Mouse (Mus musculus): ENCODE measurements around the gene Fam71e1. TPM values are rescaled to one million over a fixed set of nuclear protein-coding genes. Genes with fewer than 3 reads are reported as not detected.

Gene Fam71e1
- polyA plus RNA-seq, 1 experiment from 2014 or later: 11.4 TPM

DNA sequence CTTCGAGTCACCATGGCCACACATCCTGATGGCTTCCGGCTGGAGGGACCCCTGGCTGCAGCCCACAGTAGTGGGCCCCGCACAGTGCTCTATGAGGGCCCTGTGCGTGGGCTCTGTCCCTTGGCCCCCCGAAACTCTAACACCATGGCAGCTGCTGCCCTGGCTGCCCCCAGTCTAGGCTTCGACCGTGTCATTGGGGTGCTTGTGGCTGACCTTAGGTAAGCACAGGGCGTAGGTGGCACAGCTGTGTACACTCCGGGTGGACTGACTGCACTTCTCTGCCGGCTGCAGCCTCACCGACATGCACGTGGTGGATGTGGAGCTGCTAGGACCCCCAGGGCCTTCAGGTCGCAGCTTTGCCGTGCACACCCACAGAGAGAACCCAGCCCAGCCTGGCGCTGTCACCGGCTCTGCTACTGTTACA lies 29.5 kb upstream of the Fam71e1 start:
- H3K9ac ChIP-seq (replicated peaks; ENCODE audit: low read depth): no peak overlapping the region
- no peak for DNase-seq (ENCODE audit: low spot score)
- 78% methylated on average over 16 of the region's 16 CpGs for WGBS
- H3K9me3 ChIP-seq (ENCODE audit: low read length): no peaks in the 10 kb centered on the region
- ATAC-seq: no peak
- peaks cover 14% of the 10 kb centered on the region for H3K4me1 ChIP-seq (ENCODE audit: insufficient read depth, low read depth, low read length)
- no peaks in the 10 kb centered on the region for H3K36me3 ChIP-seq (ENCODE audit: insufficient read depth, low read length)
- H3K4me3 ChIP-seq (ENCODE audit: low read depth, low read length): no peak overlapping the region
- TF ChIP-seq CTCF (IDR thresholded peaks at IDR 0.05): no peak
- H3K4me2 ChIP-seq (replicated peaks; ENCODE audit: low read depth, low read length): no peak overlapping the region
- H3K27ac ChIP-seq (ENCODE audit: low read length): no peak overlapping the region
- peaks cover 17% of the 10 kb centered on the region for H3K27me3 ChIP-seq (replicated peaks; ENCODE audit: insufficient read depth, low read length)

DNA sequence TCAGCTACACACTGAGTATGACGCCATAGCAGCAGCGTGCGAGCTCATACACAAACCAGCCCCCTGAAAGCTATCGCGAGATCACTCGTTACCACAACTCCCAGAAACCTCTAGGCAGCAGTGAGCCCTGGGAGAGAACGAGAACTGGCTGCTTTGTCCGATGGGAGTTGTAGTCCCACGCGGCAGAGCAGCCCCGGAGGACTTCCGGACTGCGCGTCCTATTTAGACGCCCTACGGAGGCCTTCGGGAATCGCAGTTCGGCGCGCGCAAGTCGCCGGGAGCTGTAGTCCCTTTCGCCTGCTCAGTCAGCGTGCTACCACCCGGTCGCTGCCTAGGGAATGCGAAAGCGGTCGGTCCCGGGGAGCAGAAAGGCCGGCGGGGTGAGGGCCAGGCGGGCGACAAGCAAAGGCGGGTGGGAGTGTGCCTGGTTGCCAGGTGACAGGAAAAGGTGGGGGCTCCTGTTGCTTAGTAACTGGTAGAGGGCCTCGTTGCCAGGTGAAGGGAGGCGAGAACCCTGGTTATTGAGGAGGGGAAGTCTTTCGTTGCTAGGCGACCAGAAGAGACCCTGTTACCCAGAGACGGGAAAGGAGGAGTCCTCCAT lies 28.5 kb upstream of the Fam71e1 start, which contains the start of gene Josd2:
Gene Josd2 (plus strand): TSS at position 170 of the 601 bp plus-strand sequence.
- Histone ChIP-seq H3K4me3 (ENCODE audit: low read depth, low read length) (peak within 1 kb of the TSS; percentile 68), H3K27ac (ENCODE audit: low read length) (peak within 1 kb of the TSS; percentile 54), H3K9ac (replicated peaks; ENCODE audit: low read depth) (peak within 1 kb of the TSS; percentile 65), H3K36me3 (ENCODE audit: insufficient read depth, low read length) (no peaks in the 10 kb centered on the region), H3K4me1 (ENCODE audit: insufficient read depth, low read depth, low read length) (peaks cover 20% of the 10 kb centered on the region), H3K4me2 (replicated peaks; ENCODE audit: low read depth, low read length) (peak within 1 kb of the TSS; percentile 73), H3K9me3 (ENCODE audit: low read length) (no peaks in the 10 kb centered on the region), H3K27me3 (replicated peaks; ENCODE audit: insufficient read depth, low read length) (0 out of 2 replicates have a peak, but pooled peaks cover 8% of the 10 kb centered on the region)
- ATAC-seq: peak; percentile 96
- DNase-seq (ENCODE audit: low spot score): peak; percentile 99
- peak; percentile 45; the same call in 1 of the 2 replicates for TF ChIP-seq EP300 (IDR thresholded peaks at IDR 0.05)
- no peak for TF ChIP-seq CTCF (IDR thresholded peaks at IDR 0.05)
- WGBS: under 1% methylated on average over 42 of the region's 42 CpGs

DNA sequence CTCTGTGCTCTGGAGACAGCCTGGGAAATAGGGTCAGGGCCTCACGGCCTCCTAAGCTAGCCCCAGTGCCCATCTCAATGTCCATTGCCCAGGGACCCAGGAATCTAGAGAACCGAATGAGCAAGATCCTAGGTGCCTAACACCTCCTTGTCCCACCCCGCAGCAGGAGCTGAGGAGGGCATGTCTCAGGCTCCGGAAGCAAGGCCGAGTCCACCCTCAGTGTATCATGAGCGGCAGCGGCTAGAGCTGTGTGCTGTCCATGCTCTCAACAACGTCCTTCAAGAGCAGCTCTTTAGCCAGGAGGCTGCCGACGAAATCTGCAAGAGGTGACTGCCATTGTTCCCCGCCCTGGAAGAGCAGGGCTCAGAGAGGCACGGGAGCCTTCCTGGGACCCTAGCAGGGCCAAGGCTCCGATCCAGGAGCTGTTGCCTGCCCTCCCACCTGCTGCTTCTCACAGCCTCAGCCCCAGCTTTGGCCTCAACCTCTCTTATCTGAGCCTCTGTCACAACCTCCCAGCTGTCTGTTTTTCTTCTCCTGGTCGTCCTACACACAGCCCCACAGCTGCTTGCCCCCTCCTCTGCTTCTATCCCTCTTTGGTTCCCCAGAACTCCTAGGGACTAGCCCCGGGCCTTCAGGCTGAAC lies 27.6 kb upstream of the Fam71e1 start:
- Histone ChIP-seq H3K4me3 (ENCODE audit: low read depth, low read length) (peak overlapping the region; percentile 68), H3K36me3 (ENCODE audit: insufficient read depth, low read length) (no peaks in the 10 kb centered on the region), H3K27ac (ENCODE audit: low read length) (peak overlapping the region; percentile 64), H3K9ac (replicated peaks; ENCODE audit: low read depth) (peak overlapping the region; percentile 65; the same call in 1 of the 2 replicates), H3K4me2 (replicated peaks; ENCODE audit: low read depth, low read length) (peak overlapping the region; percentile 73), H3K27me3 (replicated peaks; ENCODE audit: insufficient read depth, low read length) (0 out of 2 replicates have a peak, but pooled peaks cover 3% of the 10 kb centered on the region), H3K9me3 (ENCODE audit: low read length) (no peaks in the 10 kb centered on the region), H3K4me1 (ENCODE audit: insufficient read depth, low read depth, low read length) (peaks cover 24% of the 10 kb centered on the region)
- TF ChIP-seq CTCF (IDR thresholded peaks at IDR 0.05) (no peak), EP300 (IDR thresholded peaks at IDR 0.05) (no peak)
- ATAC-seq (no peak), DNase-seq (ENCODE audit: low spot score) (no peak)
- 33% methylated on average over 15 of the region's 15 CpGs for WGBS

DNA sequence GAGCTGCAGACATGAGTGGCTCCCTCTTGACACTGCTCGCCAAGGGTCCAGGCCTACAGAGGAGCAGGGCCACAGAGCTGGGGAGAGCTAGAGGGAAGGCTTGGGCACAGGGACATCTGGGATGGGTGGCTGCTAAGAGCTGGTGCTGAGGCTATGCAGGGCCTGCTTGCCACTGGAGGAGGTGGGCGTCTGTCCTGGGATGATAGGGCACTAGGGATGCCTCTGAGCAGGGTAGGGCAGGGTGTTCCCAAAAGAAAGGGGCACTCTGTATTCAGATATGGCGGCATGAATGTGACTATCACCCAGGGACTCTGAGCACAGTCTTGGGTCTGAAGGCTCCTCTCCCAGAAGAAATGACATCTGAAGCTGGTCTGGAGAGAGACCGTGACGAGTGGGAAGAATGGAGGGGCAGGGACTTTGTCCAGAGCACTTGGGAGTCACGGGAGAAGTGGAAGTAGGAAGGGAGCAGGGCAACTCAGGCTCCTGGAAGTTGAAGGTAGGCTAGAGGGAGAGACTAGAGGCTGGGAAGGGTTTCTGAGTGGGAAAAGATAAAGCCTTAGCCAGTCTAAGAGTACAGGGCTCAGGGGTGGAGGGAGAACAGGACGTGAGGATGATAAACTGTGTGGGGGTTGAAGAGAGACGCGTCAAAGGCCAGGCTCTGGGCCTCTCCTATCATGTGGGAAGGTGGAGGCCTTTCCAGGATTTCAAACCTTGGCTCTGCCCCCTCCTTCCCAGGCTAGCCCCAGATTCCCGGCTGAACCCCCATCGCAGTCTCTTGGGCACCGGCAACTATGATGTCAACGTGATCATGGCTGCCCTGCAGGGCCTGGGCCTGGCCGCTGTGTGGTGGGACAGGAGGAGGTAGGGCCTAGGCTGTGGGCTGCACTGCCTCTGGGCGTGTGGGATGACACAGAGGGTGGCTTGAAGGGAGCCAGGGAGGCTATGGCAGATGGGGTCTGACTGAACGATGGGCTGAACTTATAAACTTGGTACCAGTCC lies 26.4 kb upstream of the Fam71e1 start:
- Histone ChIP-seq H3K36me3 (ENCODE audit: insufficient read depth, low read length) (no peaks in the 10 kb centered on the region), H3K4me2 (replicated peaks; ENCODE audit: low read depth, low read length) (no peak overlapping the region), H3K4me3 (ENCODE audit: low read depth, low read length) (no peak overlapping the region), H3K9ac (replicated peaks; ENCODE audit: low read depth) (no peak overlapping the region), H3K4me1 (ENCODE audit: insufficient read depth, low read depth, low read length) (peaks cover 28% of the 10 kb centered on the region), H3K27ac (ENCODE audit: low read length) (peak overlapping the region; percentile 64), H3K27me3 (replicated peaks; ENCODE audit: insufficient read depth, low read length) (no peaks in the 10 kb centered on the region), H3K9me3 (ENCODE audit: low read length) (no peaks in the 10 kb centered on the region)
- no peak for TF ChIP-seq CTCF (IDR thresholded peaks at IDR 0.05)
- DNase-seq (ENCODE audit: low spot score) (no peak), ATAC-seq (no peak)
- WGBS: 81% methylated on average over 16 of the region's 16 CpGs

DNA sequence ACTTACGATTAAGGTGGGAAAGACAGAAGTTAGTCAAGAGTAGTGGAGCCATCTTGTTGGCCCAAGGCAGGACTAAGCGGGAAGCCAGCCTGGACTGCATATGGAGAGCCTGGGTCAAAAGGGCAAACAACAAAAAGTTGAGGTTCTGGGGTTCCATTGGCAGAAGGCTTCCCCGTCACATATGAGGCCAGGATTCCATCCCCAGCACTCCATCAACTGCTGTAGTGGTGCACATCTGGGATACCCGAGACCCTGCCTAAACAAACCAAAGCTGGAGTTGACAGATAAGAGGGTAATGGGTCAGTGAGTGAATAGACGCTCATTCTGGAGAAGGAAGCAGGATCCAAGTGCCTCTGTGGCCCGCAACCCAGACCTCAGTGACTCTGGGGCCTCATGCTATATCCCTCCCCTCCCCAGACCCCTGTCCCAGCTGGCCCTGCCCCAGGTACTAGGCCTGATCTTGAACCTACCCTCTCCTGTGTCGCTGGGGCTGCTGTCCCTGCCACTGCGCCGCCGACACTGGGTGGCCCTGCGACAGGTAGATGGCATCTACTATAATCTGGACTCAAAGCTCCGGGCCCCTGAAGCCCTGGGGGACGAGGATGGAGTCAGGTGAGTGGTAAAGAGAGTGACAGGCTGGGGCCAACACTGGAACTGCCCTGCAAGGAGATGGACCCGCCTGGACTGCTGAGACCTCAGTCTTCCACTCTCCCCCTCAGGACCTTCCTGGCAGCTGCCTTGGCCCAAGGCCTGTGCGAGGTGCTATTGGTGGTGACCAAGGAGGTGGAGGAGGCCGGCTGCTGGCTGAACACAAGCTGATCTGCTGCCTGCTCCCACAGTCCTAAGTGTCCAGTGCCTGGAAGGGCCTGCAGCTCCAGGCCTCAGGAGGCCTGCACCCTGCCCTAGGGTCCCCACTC lies 25.4 kb upstream of the Fam71e1 start:
- ATAC-seq (no peak), DNase-seq (ENCODE audit: low spot score) (peak; percentile 53)
- Histone ChIP-seq H3K4me2 (replicated peaks; ENCODE audit: low read depth, low read length) (no peak overlapping the region), H3K9ac (replicated peaks; ENCODE audit: low read depth) (no peak overlapping the region), H3K9me3 (ENCODE audit: low read length) (no peaks in the 10 kb centered on the region), H3K27ac (ENCODE audit: low read length) (peak overlapping the region; percentile 64), H3K36me3 (ENCODE audit: insufficient read depth, low read length) (no peaks in the 10 kb centered on the region), H3K4me3 (ENCODE audit: low read depth, low read length) (no peak overlapping the region), H3K27me3 (replicated peaks; ENCODE audit: insufficient read depth, low read length) (no peaks in the 10 kb centered on the region), H3K4me1 (ENCODE audit: insufficient read depth, low read depth, low read length) (peaks cover 28% of the 10 kb centered on the region)
- 70% methylated on average over 16 of the region's 16 CpGs for WGBS
- no peak for TF ChIP-seq EP300 (IDR thresholded peaks at IDR 0.05)
- TF ChIP-seq CTCF (IDR thresholded peaks at IDR 0.05): no peak

All from lung, postnatal 0 days (tissue).